Mouse (Mus musculus) v-Abl transformed pro-B cells (cell line): ENCODE data around the gene Vps26b.

ENCODE experiments used
- in situ Hi-C, 2 experiments: fragments of 400-800 bp; cut with MboI; formaldehyde crosslinking; loops; one replicate each; pipeline ENCODE4 v1.15.1; 2025; ENCODE audit not compliant: unreplicated experiment in 2 of 2

Vps26b gene

DNA sequence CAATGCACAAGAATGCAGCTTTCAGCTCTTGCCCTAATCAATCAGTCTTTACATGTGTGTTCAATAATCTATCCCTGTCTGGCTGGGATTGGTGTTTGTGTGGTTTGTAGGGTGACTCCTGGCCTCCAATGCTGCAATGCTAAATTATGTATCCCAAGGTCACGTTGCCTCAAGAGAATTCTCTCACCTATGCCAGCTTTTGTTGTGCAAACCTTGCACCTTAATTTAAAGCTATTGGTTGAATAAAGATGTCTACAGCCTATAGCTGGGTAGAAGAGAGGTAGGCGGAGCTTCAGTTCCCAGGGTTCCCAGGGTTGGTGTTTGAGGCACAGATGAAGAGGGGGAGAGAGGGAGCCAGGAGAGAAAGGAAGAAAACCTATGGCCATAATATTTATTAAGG is 32.4 kb downstream of the Vps26b start:
- in situ Hi-C loops, result no loop called here

- in situ Hi-C loops, result no loop called here
These were observed 32.8 kb downstream of the Vps26b start for GRCm38 (mm10) chr9:26997062-26997461.

DNA sequence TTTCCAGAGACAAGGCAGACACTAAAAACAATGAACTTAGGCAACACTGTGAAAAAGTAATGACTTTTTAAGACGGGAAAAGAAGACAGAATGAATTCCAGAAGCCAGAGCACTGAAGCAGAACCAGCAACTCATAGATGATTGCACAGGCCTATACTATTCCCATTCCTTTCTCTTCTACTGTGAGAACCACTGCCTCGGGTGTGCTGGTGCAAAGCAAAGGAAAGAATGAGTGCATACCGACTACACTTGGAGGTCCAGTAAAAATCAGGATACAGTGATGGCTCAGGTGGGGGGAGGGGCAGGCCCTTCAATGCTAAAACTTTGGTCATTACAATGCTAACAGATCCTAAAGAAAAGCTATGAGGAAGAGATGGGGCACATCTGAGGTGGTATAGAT is 36.0 kb downstream of the Vps26b start:
- in situ Hi-C loops, result no loop called here

- in situ Hi-C loops, result no loop called here
These were observed 36.7 kb downstream of the Vps26b start for GRCm38 (mm10) chr9:26993118-26993517.

DNA sequence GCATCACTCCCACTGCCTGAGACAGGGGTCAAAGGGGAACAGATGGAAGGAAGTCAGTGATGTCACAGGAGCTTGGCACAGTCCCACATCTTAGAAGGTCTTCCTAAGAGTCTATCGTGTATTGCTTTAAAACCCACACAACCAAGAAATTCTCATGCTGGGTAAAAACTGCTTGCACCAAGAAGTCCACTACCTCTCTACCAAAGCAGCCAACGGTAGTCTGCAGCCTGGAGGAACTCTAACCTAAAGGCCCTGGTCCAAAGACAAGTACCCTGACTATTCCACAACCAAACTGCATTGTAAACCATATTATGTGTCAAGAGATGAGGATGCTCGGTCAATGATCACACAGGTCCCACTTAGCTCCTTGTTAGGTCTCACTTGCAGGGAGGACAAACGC is 39.7 kb downstream of the Vps26b start:
- in situ Hi-C loops, result no loop called here

GRCm38 (mm10) chr9:26985668-26986277 is 44.1 kb downstream of the Vps26b start:
- in situ Hi-C loops, result no loop called here

- in situ Hi-C loops, result no loop called here
These were observed 44.7 kb downstream of the Vps26b start for GRCm38 (mm10) chr9:26985090-26985613.

DNA sequence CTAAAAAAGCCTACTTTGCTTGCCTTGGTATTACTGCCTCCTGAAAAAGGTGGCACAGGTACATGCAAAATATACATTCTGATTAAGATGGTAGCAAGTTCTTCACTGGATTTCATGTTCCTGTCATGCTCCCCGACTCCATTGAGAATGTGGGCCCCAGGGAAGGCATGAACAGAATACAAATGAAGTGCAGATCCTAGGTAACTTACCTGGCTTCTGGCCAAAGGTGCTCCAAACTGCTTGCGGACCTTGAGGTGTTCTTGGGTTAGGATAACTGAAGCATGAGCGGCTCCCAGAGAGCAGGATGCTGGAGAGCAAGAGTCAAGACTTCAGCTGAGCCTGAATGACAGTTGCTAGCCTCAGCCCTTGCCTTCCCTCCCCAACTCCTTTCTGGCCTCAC is 51.1 kb downstream of the Vps26b start:
- in situ Hi-C loops, result no loop called here

DNA sequence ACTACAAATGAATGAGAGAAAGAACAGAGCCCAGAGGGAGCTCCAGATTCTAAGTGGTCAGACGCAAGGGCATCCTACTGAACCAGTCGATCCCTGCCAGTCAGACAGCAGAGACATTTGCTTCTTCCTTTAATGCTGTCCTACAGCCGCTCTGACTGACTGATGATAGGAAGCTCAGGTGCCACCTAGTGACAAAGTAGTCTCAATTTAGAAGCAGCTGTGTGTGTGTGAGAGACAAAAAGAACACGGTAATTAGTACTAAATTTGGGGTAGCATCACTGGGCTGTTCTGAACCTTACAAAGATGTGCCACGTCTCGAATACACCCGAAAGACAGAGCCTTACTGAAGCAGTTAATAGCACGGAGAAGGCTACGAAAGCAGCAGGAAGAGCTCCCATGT is 52.1 kb downstream of the Vps26b start:
- in situ Hi-C loops, result no loop called here
